Mouse (Mus musculus): ENCODE data around the gene Cped1. TPM values are rescaled to one million over a fixed set of nuclear protein-coding genes. Genes with fewer than 3 reads are reported as not detected.
"Not testable (repeated sequence)": the region's sequence is repeated elsewhere in the genome, so short reads cannot be mapped to it uniquely, and the experiment has no call there.

Gene Cped1
- total RNA-seq, 2 experiments from 2014 or later: 3.6 to 4.7 TPM

GRCm38 (mm10) chr6:22030381-22030780, 44.7 kb downstream of the Cped1 start:
- DNase-seq (ENCODE audit: extremely low spot score in 1 of 2, low spot score in 2 of 2): no peak
- Histone ChIP-seq H3K4me3 (no peak overlapping the region), H3K27ac (no peak overlapping the region)
- TF ChIP-seq CTCF (IDR thresholded peaks at IDR 0.05): no peak
- intact Hi-C loops (cut with DNase I): no loop called here

- Histone ChIP-seq H3K27ac (no peak overlapping the region), H3K4me3 (no peak overlapping the region)
- intact Hi-C loops (cut with DNase I): no loop called here
- no peak for TF ChIP-seq CTCF (IDR thresholded peaks at IDR 0.05)
- DNase-seq (ENCODE audit: extremely low spot score in 1 of 2, low spot score in 2 of 2): no peak
These were observed 47.5 kb downstream of the Cped1 start for GRCm38 (mm10) chr6:22033188-22033587.

- TF ChIP-seq CTCF (IDR thresholded peaks at IDR 0.05): no peak
- intact Hi-C loops (cut with DNase I): no loop called here
These were observed 49.7 kb downstream of the Cped1 start for GRCm38 (mm10) chr6:22035408-22035807.

GRCm38 (mm10) chr6:22035895-22036294, 50.2 kb downstream of the Cped1 start:
- H3K4me3 ChIP-seq: no peak overlapping the region
- no peak for DNase-seq (ENCODE audit: extremely low spot score in 1 of 2, low spot score in 2 of 2)
- TF ChIP-seq CTCF (IDR thresholded peaks at IDR 0.05): no peak
- intact Hi-C loops (cut with DNase I): no loop called here
- H3K27ac ChIP-seq: no peak overlapping the region

More at GRCm38 (mm10) chr6:22035408-22035807, 49.7 kb downstream of the Cped1 start:
- no peak for DNase-seq (ENCODE audit: extremely low spot score in 1 of 2, low spot score in 2 of 2)
- H3K4me3 ChIP-seq: no peak overlapping the region
- no peak overlapping the region for H3K27ac ChIP-seq

- H3K4me3 ChIP-seq: no peak overlapping the region
- no peak overlapping the region for H3K27ac ChIP-seq
- DNase-seq (ENCODE audit: extremely low spot score in 1 of 2, low spot score in 2 of 2): no peak
- intact Hi-C loops (cut with DNase I): no loop called here
- no peak for TF ChIP-seq CTCF (IDR thresholded peaks at IDR 0.05)
These were observed 50.7 kb downstream of the Cped1 start for GRCm38 (mm10) chr6:22036396-22036795.

- no peak for TF ChIP-seq CTCF (IDR thresholded peaks at IDR 0.05)
- Histone ChIP-seq H3K27ac (no peak overlapping the region), H3K4me3 (no peak overlapping the region)
- DNase-seq (ENCODE audit: extremely low spot score in 1 of 2, low spot score in 2 of 2): no peak
- intact Hi-C loops (cut with DNase I): no loop called here
These were observed 51.2 kb downstream of the Cped1 start for GRCm38 (mm10) chr6:22036911-22037310.

- intact Hi-C loops (cut with DNase I): no loop called here
- no peak for DNase-seq (ENCODE audit: extremely low spot score in 1 of 2, low spot score in 2 of 2)
- no peak for TF ChIP-seq CTCF (IDR thresholded peaks at IDR 0.05)
These were observed 51.8 kb downstream of the Cped1 start for GRCm38 (mm10) chr6:22037441-22038050.

GRCm38 (mm10) chr6:22039666-22040065, 54.0 kb downstream of the Cped1 start:
- H3K27ac ChIP-seq; intact Hi-C loops (cut with DNase I); H3K4me3 ChIP-seq; DNase-seq (ENCODE audit: extremely low spot score in 1 of 2, low spot score in 2 of 2): not testable (repeated sequence)

More at GRCm38 (mm10) chr6:22037441-22038050, 51.8 kb downstream of the Cped1 start:
- Histone ChIP-seq H3K4me3 (no peak overlapping the region), H3K27ac (no peak overlapping the region)

GRCm38 (mm10) chr6:22044880-22045605, 59.3 kb downstream of the Cped1 start:
- Histone ChIP-seq H3K4me3 (no peak overlapping the region), H3K27ac (no peak overlapping the region)
- DNase-seq (ENCODE audit: extremely low spot score in 1 of 2, low spot score in 2 of 2): no peak
- TF ChIP-seq CTCF (IDR thresholded peaks at IDR 0.05): no peak
- intact Hi-C loops (cut with DNase I): no loop called here

GRCm38 (mm10) chr6:22047101-22047500, 61.4 kb downstream of the Cped1 start:
- H3K4me3 ChIP-seq: no peak overlapping the region
- no peak overlapping the region for H3K27ac ChIP-seq
- intact Hi-C loops (cut with DNase I): no loop called here
- no peak for DNase-seq (ENCODE audit: extremely low spot score in 1 of 2, low spot score in 2 of 2)
- no peak for TF ChIP-seq CTCF (IDR thresholded peaks at IDR 0.05)

GRCm38 (mm10) chr6:22049093-22049492, 63.4 kb downstream of the Cped1 start:
- H3K4me3 ChIP-seq: no peak overlapping the region
- TF ChIP-seq CTCF (IDR thresholded peaks at IDR 0.05): no peak
- no peak overlapping the region for H3K27ac ChIP-seq
- intact Hi-C loops (cut with DNase I): no loop called here
- no peak for DNase-seq (ENCODE audit: extremely low spot score in 1 of 2, low spot score in 2 of 2)

- no peak for DNase-seq (ENCODE audit: extremely low spot score in 1 of 2, low spot score in 2 of 2)
- Histone ChIP-seq H3K4me3 (no peak overlapping the region), H3K27ac (no peak overlapping the region)
- TF ChIP-seq CTCF (IDR thresholded peaks at IDR 0.05): no peak
- intact Hi-C loops (cut with DNase I): no loop called here
These were observed 65.8 kb downstream of the Cped1 start for GRCm38 (mm10) chr6:22051526-22051925.

GRCm38 (mm10) chr6:22053014-22053413, 67.3 kb downstream of the Cped1 start:
- intact Hi-C loops (cut with DNase I): no loop called here
- TF ChIP-seq CTCF (IDR thresholded peaks at IDR 0.05): no peak
- Histone ChIP-seq H3K4me3 (no peak overlapping the region), H3K27ac (no peak overlapping the region)
- DNase-seq (ENCODE audit: extremely low spot score in 1 of 2, low spot score in 2 of 2): no peak
